Mouse (Mus musculus) frontal cortex, postnatal 25 days (tissue): ENCODE measurements around the gene Phactr3.

ENCODE experiments used
- DNase-seq, 2 experiments: peaks; one replicate each; pipeline ENCODE4 v3.0.0; 2022; ENCODE audit warnings: low spot score in 2 of 2

Phactr3 gene

GRCm38 (mm10) chr2:178118801-178119560 is at the start of gene Phactr3:
Phactr3 (plus strand) TSS chr2:178118975.
- DNase-seq, result peak; percentile 7 to 19

- DNase-seq, result peak in 1 of 2 experiments; percentile 37
Observed at GRCm38 (mm10) chr2:178078166-178078717, 40.5 kb upstream of the Phactr3 start, which contains the start of gene Zfp931. Zfp931 (minus strand) TSS chr2:178078476.

GRCm38 (mm10) chr2:178089586-178089985 is 29.2 kb upstream of the Phactr3 start:
- no peak for DNase-seq

- peak; percentile 47 to 60 for DNase-seq
Observed at GRCm38 (mm10) chr2:178098021-178098420, 20.8 kb upstream of the Phactr3 start.

- DNase-seq, result peak; percentile 67 to 75
Observed at GRCm38 (mm10) chr2:178101957-178102356, 16.8 kb upstream of the Phactr3 start.

- DNase-seq, result peak; percentile 27 to 38
Observed at GRCm38 (mm10) chr2:178117946-178118345, 829 bp upstream of the Phactr3 start.

GRCm38 (mm10) chr2:178119561-178120355 is 983 bp downstream of the Phactr3 start:
- DNase-seq, result peak; percentile 2 to 3

- DNase-seq, result peak; percentile 1 to 3
Observed at GRCm38 (mm10) chr2:178120356-178120645, 1.5 kb downstream of the Phactr3 start.

GRCm38 (mm10) chr2:178120651-178121374 is 2.0 kb downstream of the Phactr3 start:
- DNase-seq, result peak in 1 of 2 experiments; percentile 3

- peak in 1 of 2 experiments; percentile 0 for DNase-seq
Observed at GRCm38 (mm10) chr2:178121375-178121688, 2.6 kb downstream of the Phactr3 start.

- peak in 1 of 2 experiments; percentile 1 for DNase-seq
Observed at GRCm38 (mm10) chr2:178121946-178122665, 3.3 kb downstream of the Phactr3 start.

- DNase-seq, result peak in 1 of 2 experiments; percentile 1
Observed at GRCm38 (mm10) chr2:178123466-178123865, 4.7 kb downstream of the Phactr3 start.

GRCm38 (mm10) chr2:178125427-178125826 is 6.7 kb downstream of the Phactr3 start:
- peak in 1 of 2 experiments; percentile 0 for DNase-seq

GRCm38 (mm10) chr2:178126041-178126820 is 7.5 kb downstream of the Phactr3 start:
- peak in 1 of 2 experiments; percentile 1 for DNase-seq

- peak in 1 of 2 experiments; percentile 2 for DNase-seq
Observed at GRCm38 (mm10) chr2:178128594-178128993, 9.8 kb downstream of the Phactr3 start.

GRCm38 (mm10) chr2:178129161-178129560 is 10.4 kb downstream of the Phactr3 start:
- DNase-seq, result no peak

GRCm38 (mm10) chr2:178129676-178130075 is 10.9 kb downstream of the Phactr3 start:
- peak in 1 of 2 experiments; percentile 1 for DNase-seq

- DNase-seq, result peak in 1 of 2 experiments; percentile 1
Observed at GRCm38 (mm10) chr2:178130536-178130935, 11.8 kb downstream of the Phactr3 start.

GRCm38 (mm10) chr2:178131011-178131410 is 12.2 kb downstream of the Phactr3 start:
- DNase-seq, result peak in 1 of 2 experiments; percentile 1
